ENCODE assay signal across 11 mouse cellular contexts in genomic region chr19:32346624-32347341, GRCm38 (mm10). TPM values are rescaled to one million over a fixed set of nuclear protein-coding genes. Genes with fewer than 3 reads are reported as not detected.
DNase-seq lines count a peak whose midpoint lies in the region; ATAC-seq and TF ChIP-seq lines count a peak whose summit lies in the region.
"Had no signal": no experiment of that assay in that cellular context is flagged by ENCODE, and none has a peak within 500 bp of the region (broad histone marks: within the 10 kb centered on the region; RNA-seq: fewer than 3 reads in every experiment).

No protein-coding gene starts in this region.

- H3K9me3 ChIP-seq in intestine, embryonic 16.5 days (ENCODE audit: control insufficient read depth, low read length) = no peaks in the 10 kb centered on the region
- no peaks in the 10 kb centered on the region for H3K9me3 ChIP-seq in forebrain, embryonic 16.5 days (ENCODE audit: control insufficient read depth, low read length)
- H3K9me3 ChIP-seq: forebrain, embryonic 13.5 days had no signal

- peaks cover 23% of the 10 kb centered on the region for H3K4me1 ChIP-seq in liver, adult 2 months (ENCODE audit: control insufficient read depth, insufficient read depth, low read length)
- H3K4me1 ChIP-seq in intestine, embryonic 16.5 days (ENCODE audit: control insufficient read depth, insufficient read depth, low read length) = peaks cover 38% of the 10 kb centered on the region
- peaks cover 10% of the 10 kb centered on the region for H3K4me1 ChIP-seq in small intestine, adult 2 months (ENCODE audit: control insufficient read depth, insufficient read depth, insufficient read length, low read length)
- H3K4me1 ChIP-seq in forebrain, embryonic 16.5 days (replicated peaks; ENCODE audit: control insufficient read depth, insufficient read depth, low read length) = peaks cover 18% of the 10 kb centered on the region

- peak overlapping the region; percentile 28 for H3K4me2 ChIP-seq in intestine, embryonic 16.5 days (ENCODE audit: low read depth, low read length)
- H3K4me2 ChIP-seq in forebrain, embryonic 16.5 days (ENCODE audit: low read length) = no peak overlapping the region
- H3K4me2 ChIP-seq: forebrain, embryonic 13.5 days had no signal

- H3K79me2 ChIP-seq in liver, adult 2 months (ENCODE audit: control insufficient read depth, insufficient read depth, low read length) = peaks cover 10% of the 10 kb centered on the region

- no peaks in the 10 kb centered on the region for H3K27me3 ChIP-seq in liver, adult 2 months (ENCODE audit: control insufficient read depth, insufficient read depth, low read length)
- H3K27me3 ChIP-seq in intestine, embryonic 16.5 days (replicated peaks; ENCODE audit: control insufficient read depth, insufficient read depth, low read length) = no peaks in the 10 kb centered on the region
- no peaks in the 10 kb centered on the region for H3K27me3 ChIP-seq in small intestine, adult 2 months (ENCODE audit: control insufficient read depth, insufficient read depth, low read length)
- H3K27me3 ChIP-seq in forebrain, embryonic 16.5 days (replicated peaks; ENCODE audit: control insufficient read depth, insufficient read depth, low read length) = no peaks in the 10 kb centered on the region
- H3K27me3 ChIP-seq: forebrain, embryonic 13.5 days had no signal

- H3K9ac ChIP-seq in liver, adult 2 months (ENCODE audit: low read depth, low read length) = no peak overlapping the region
- H3K9ac ChIP-seq in intestine, embryonic 16.5 days (ENCODE audit: low read depth, low read length) = no peak overlapping the region
- no peak overlapping the region for H3K9ac ChIP-seq in forebrain, embryonic 16.5 days (replicated peaks; ENCODE audit: low read depth, low read length)
- H3K9ac ChIP-seq: forebrain, embryonic 13.5 days had no signal

- H3K36me3 ChIP-seq in liver, adult 2 months (ENCODE audit: control insufficient read depth, insufficient read depth, low read length) = peaks cover 1% of the 10 kb centered on the region; the same call in 1 of the 2 replicates
- H3K36me3 ChIP-seq in intestine, embryonic 16.5 days (ENCODE audit: control insufficient read depth, insufficient read depth, low read length) = no peaks in the 10 kb centered on the region
- H3K36me3 ChIP-seq in small intestine, adult 2 months (ENCODE audit: control insufficient read depth, insufficient read depth, low read length) = 0 out of 2 replicates have a peak, but pooled peaks cover 2% of the 10 kb centered on the region
- no peaks in the 10 kb centered on the region; the same call in 1 of the 2 replicates for H3K36me3 ChIP-seq in forebrain, embryonic 16.5 days (ENCODE audit: control insufficient read depth, insufficient read depth)

- intact Hi-C loops in gastrocnemius, adult 2 months (cut with DNase I) = no loop called here

- peak; percentile 56 for ATAC-seq in intestine, embryonic 16.5 days
- ATAC-seq in forebrain, embryonic 16.5 days = no peak
- ATAC-seq: midbrain, embryonic 16.5 days had no signal

- no peak for TF ChIP-seq CTCF in gastrocnemius, adult 2 months (IDR thresholded peaks at IDR 0.05)
- TF ChIP-seq CTCF in liver, adult 2 months (IDR thresholded peaks at IDR 0.05; ENCODE audit: low read depth, low read length) = no peak
- no peak for TF ChIP-seq CTCF in small intestine, adult 2 months (IDR thresholded peaks at IDR 0.05; ENCODE audit: extremely low read depth, insufficient read length, insufficient replicate concordance, low read depth, low read length)

- WGBS in liver, adult 2 months = 25% methylated on average over 9 of the region's 9 CpGs
- 55% methylated on average over 9 of the region's 9 CpGs for WGBS in intestine, embryonic 16.5 days
- 28% methylated on average over 9 of the region's 9 CpGs for WGBS in small intestine, adult 2 months
- 89% methylated on average over 9 of the region's 9 CpGs for WGBS in forebrain, embryonic 16.5 days

- no peak for TF ChIP-seq POLR2A in liver, adult 2 months (IDR thresholded peaks at IDR 0.05; ENCODE audit: extremely low read depth, insufficient read depth, low read length)
- no peak for TF ChIP-seq POLR2A in small intestine, adult 2 months (IDR thresholded peaks at IDR 0.05; ENCODE audit: low read depth, low read length)

- DNase-seq in gastrocnemius, adult 2 months = no peak
- no peak for DNase-seq in gastrocnemius, postnatal 25 days
- DNase-seq in liver, adult 2 months (ENCODE audit: extremely low read depth, low read depth, low spot score) = peak; percentile 87
- DNase-seq in liver = no peak
- DNase-seq in B cell, adult 2 months = no peak
- DNase-seq: left cerebral cortex, postnatal 4 days had no signal

- H3K27ac ChIP-seq in gastrocnemius, adult 2 months = peak overlapping the region; percentile 82
- no peak overlapping the region for H3K27ac ChIP-seq in liver, adult 2 months (replicated peaks; ENCODE audit: insufficient read depth, low read depth, low read length)
- H3K27ac ChIP-seq in intestine, embryonic 16.5 days (ENCODE audit: low read length) = peak overlapping the region; percentile 70
- peak overlapping the region; percentile 79 for H3K27ac ChIP-seq in small intestine, adult 2 months (ENCODE audit: insufficient read depth, low read depth, low read length)
- no peak overlapping the region for H3K27ac ChIP-seq in forebrain, embryonic 16.5 days (ENCODE audit: low read length)
- H3K27ac ChIP-seq: forebrain, embryonic 13.5 days had no signal

- peak overlapping the region; percentile 37; the same call in 1 of the 2 replicates for H3K4me3 ChIP-seq in gastrocnemius, adult 2 months
- peak overlapping the region; percentile 30; the same call in 1 of the 2 replicates for H3K4me3 ChIP-seq in liver, adult 2 months (ENCODE audit: insufficient read depth, low read depth, low read length)
- peak overlapping the region; percentile 15; the same call in 1 of the 2 replicates for H3K4me3 ChIP-seq in intestine, embryonic 16.5 days (ENCODE audit: low read length)
- H3K4me3 ChIP-seq in small intestine, adult 2 months (ENCODE audit: low read depth, low read length) = no peak overlapping the region
- no peak overlapping the region for H3K4me3 ChIP-seq in forebrain, embryonic 16.5 days (replicated peaks; ENCODE audit: low read length)
- H3K4me3 ChIP-seq: forebrain, embryonic 13.5 days had no signal

RNA-seq across cellular contexts. Expression of gene Sgms1, which starts 42.7 kb away (rescaled TPM):
- 10 to 100 TPM; 53.8 to 62.8 TPM for total RNA-seq in gastrocnemius, adult 2 months (2021)
- 10 to 100 TPM; 37.2 to 42.0 TPM for total RNA-seq in gastrocnemius, postnatal 25 days (2021)
- 26.7 and 34.8 TPM in 2 replicates for total RNA-seq in liver, adult 2 months (2014; rRNA removed)
- polyA plus RNA-seq in liver, adult 2 months (2012; rRNA removed) = 6.4 and 6.5 TPM in 2 replicates
- polyA plus RNA-seq in intestine, embryonic 16.5 days (2015; fragmentation: Nextera tagmentation; extraction: Ambion mirVana) = 33.1 and 33.5 TPM in 2 replicates
- 4.3 and 7.5 TPM in 2 replicates for polyA plus RNA-seq in small intestine, adult 2 months (2012; rRNA removed)
- polyA plus RNA-seq in forebrain, embryonic 16.5 days (2015; fragmentation: Nextera tagmentation; extraction: Ambion mirVana) = 14.0 and 16.3 TPM in 2 replicates

Comparison
In these comparisons a context has a peak if more than half of its experiments do, and no peak if none do; other contexts are left out.
1. H3K27ac ChIP-seq: peak in gastrocnemius, adult 2 months (single experiment), intestine, embryonic 16.5 days (single experiment) and small intestine, adult 2 months (single experiment); none in liver, adult 2 months (single experiment) and forebrain, embryonic 16.5 days (single experiment).
2. H3K4me3 ChIP-seq: peak in gastrocnemius, adult 2 months (single experiment), liver, adult 2 months (single experiment) and intestine, embryonic 16.5 days (single experiment); none in small intestine, adult 2 months (single experiment) and forebrain, embryonic 16.5 days (single experiment).